Mouse (Mus musculus): ENCODE measurements around the gene Krcc1. TPM values are rescaled to one million over a fixed set of nuclear protein-coding genes. Genes with fewer than 3 reads are reported as not detected.
A peak's percentile ranks its signal among the peaks of the same experiment; 100 is the strongest.

The Krcc1 gene
- total and polyA plus RNA-seq, 3 experiments, result 18.7 to 40.2 (median 23.6) TPM

- no peak overlapping the region for H3K4me2 ChIP-seq (ENCODE audit: insufficient read depth, low read depth, poor library complexity, severe bottlenecking)
- in situ Hi-C loops (cut with MboI; ENCODE audit: low pct_ligation_motif_present, low pct_unique_long_range_greater_than_20kb, low sequenced_read_pairs) (no loop called here), dilution Hi-C loops (cut with MboI; ENCODE audit: extremely low pct_ligation_motif_present, extremely low pct_unique_long_range_greater_than_20kb, low sequenced_read_pairs) (no loop called here)
- H3K36me3 ChIP-seq (replicated peaks in 1 of 2; ENCODE audit: control insufficient read depth in 1 of 2, insufficient read depth in 1 of 2, low read length in 1 of 2), result no peaks in the 10 kb centered on the region
- no peaks in the 10 kb centered on the region for H3K9me3 ChIP-seq (replicated peaks; ENCODE audit: low read length)
- H3K27me3 ChIP-seq (replicated peaks), result peaks cover 2% of the 10 kb centered on the region
- TF ChIP-seq TBP (conservative IDR thresholded peaks at IDR 0.05; ENCODE audit: low read depth, low read length), result no peak
- peak; percentile 61; the same call in 1 of the 2 replicates for TF ChIP-seq ZNF384 (IDR thresholded peaks at IDR 0.05; ENCODE audit: low read depth, low read length)
- peaks cover 16 to 28% of the 10 kb centered on the region in 2 experiments for H3K4me1 ChIP-seq (ENCODE audit: control insufficient read depth in 1 of 2, insufficient read depth in 2 of 2)
- DNase-seq (ENCODE audit: extremely low read depth), result no peak
- H3K4me3 ChIP-seq (replicated peaks in 1 of 3; ENCODE audit: low read depth in 2 of 3, low read length in 2 of 3, poor library complexity in 1 of 3), result no peak overlapping the region
- H3K9ac ChIP-seq (ENCODE audit: insufficient read depth, low read depth), result no peak overlapping the region
- no peak overlapping the region for H3K27ac ChIP-seq (ENCODE audit: insufficient read depth, low read depth)
- no peaks in the 10 kb centered on the region for H3K79me2 ChIP-seq (replicated peaks; ENCODE audit: control insufficient read depth, extremely low read depth, insufficient read depth, poor library complexity, severe bottlenecking)
Observed at GRCm38 (mm10) chr6:71235944-71236343, 35.5 kb upstream of the Krcc1 start.

DNA sequence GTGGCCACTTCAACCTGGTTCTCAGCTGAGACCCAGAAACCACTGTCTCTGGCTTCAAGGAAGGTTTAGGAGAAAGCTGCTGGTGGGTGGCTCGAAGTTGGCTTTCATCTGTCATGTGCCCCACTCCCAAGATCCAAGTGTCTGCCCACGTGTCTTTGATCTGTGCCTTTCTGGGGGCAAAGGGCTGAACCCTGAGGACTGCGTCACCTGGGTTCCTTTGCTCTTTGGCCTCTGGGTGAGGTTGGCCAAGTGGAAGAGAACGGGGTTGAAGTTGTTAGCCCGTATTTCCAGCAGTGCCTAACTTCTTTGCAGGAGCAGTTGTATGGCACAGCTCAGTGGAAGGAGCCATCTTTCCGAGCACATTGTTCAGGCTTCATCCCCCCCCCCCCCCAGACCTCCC, 35.0 kb upstream of the Krcc1 start:
- no peak for DNase-seq (ENCODE audit: extremely low read depth)
- H3K9me3 ChIP-seq (replicated peaks; ENCODE audit: low read length), result no peaks in the 10 kb centered on the region
- in situ Hi-C loops (cut with MboI; ENCODE audit: low pct_ligation_motif_present, low pct_unique_long_range_greater_than_20kb, low sequenced_read_pairs) (no loop called here), dilution Hi-C loops (cut with MboI; ENCODE audit: extremely low pct_ligation_motif_present, extremely low pct_unique_long_range_greater_than_20kb, low sequenced_read_pairs) (no loop called here)
- TF ChIP-seq MYC (IDR thresholded peaks at IDR 0.05; ENCODE audit: low read depth, low read length) (no peak), POLR2AphosphoS2 (IDR thresholded peaks at IDR 0.05; ENCODE audit: low read depth, low read length) (no peak), MEF2A (IDR thresholded peaks at IDR 0.05; ENCODE audit: borderline replicate concordance, low read depth, low read length) (no peak), EP300 (IDR thresholded peaks at IDR 0.05; ENCODE audit: low read length) (no peak), GABPA (IDR thresholded peaks at IDR 0.05; ENCODE audit: insufficient replicate concordance, low read depth, low read length) (no peak), RCOR1 (conservative IDR thresholded peaks at IDR 0.05; ENCODE audit: low read depth, low read length) (no peak), ETS1 (conservative IDR thresholded peaks at IDR 0.05; ENCODE audit: low read depth, low read length) (no peak), MXI1 (IDR thresholded peaks at IDR 0.05; ENCODE audit: low read depth, low read length) (no peak), NRF1 (IDR thresholded peaks at IDR 0.05; ENCODE audit: low read depth, low read length) (no peak), MAFK (IDR thresholded peaks at IDR 0.05; ENCODE audit: insufficient replicate concordance, low read length) (no peak), USF2 (conservative IDR thresholded peaks at IDR 0.05; ENCODE audit: low read depth, low read length) (no peak), JUN (IDR thresholded peaks at IDR 0.05; ENCODE audit: insufficient read depth, low read depth, low read length) (no peak), USF1 (IDR thresholded peaks at IDR 0.05; ENCODE audit: low read depth, low read length) (no peak), SMC3 (IDR thresholded peaks at IDR 0.05; ENCODE audit: low read depth, low read length) (no peak), MAZ (IDR thresholded peaks at IDR 0.05; ENCODE audit: low read depth, low read length) (no peak), UBTF (IDR thresholded peaks at IDR 0.05; ENCODE audit: low read depth, low read length) (no peak), BHLHE40 (IDR thresholded peaks at IDR 0.05; ENCODE audit: low read depth, low read length) (no peak), ELF1 (IDR thresholded peaks at IDR 0.05; ENCODE audit: low read depth, low read length) (no peak)
- H3K9ac ChIP-seq (ENCODE audit: insufficient read depth, low read depth), result no peak overlapping the region
- peaks cover 16 to 28% of the 10 kb centered on the region in 2 experiments for H3K4me1 ChIP-seq (ENCODE audit: control insufficient read depth in 1 of 2, insufficient read depth in 2 of 2)
- peaks cover 2% of the 10 kb centered on the region for H3K27me3 ChIP-seq (replicated peaks)
- H3K36me3 ChIP-seq (replicated peaks in 1 of 2; ENCODE audit: control insufficient read depth in 1 of 2, insufficient read depth in 1 of 2, low read length in 1 of 2), result no peaks in the 10 kb centered on the region
- H3K4me3 ChIP-seq (replicated peaks in 1 of 3; ENCODE audit: low read depth in 2 of 3, low read length in 2 of 3, poor library complexity in 1 of 3), result no peak overlapping the region
- H3K27ac ChIP-seq (ENCODE audit: insufficient read depth, low read depth), result no peak overlapping the region
- H3K79me2 ChIP-seq (replicated peaks; ENCODE audit: control insufficient read depth, extremely low read depth, insufficient read depth, poor library complexity, severe bottlenecking), result no peaks in the 10 kb centered on the region
- H3K4me2 ChIP-seq (ENCODE audit: insufficient read depth, low read depth, poor library complexity, severe bottlenecking), result no peak overlapping the region

All from CH12.LX (cell line).